Mouse (Mus musculus) kidney, postnatal 25 days (tissue): ENCODE data around the gene Gatad2a.
"Not testable (repeated sequence)": the region's sequence is repeated elsewhere in the genome, so short reads cannot be mapped to it uniquely, and the experiment has no call there.

ENCODE experiments used
- DNase-seq, 2 experiments: peaks; one replicate each; pipeline ENCODE4 v3.0.0; 2021; ENCODE audit warnings: mixed read lengths in 2 of 2

The Gatad2a gene

DNA sequence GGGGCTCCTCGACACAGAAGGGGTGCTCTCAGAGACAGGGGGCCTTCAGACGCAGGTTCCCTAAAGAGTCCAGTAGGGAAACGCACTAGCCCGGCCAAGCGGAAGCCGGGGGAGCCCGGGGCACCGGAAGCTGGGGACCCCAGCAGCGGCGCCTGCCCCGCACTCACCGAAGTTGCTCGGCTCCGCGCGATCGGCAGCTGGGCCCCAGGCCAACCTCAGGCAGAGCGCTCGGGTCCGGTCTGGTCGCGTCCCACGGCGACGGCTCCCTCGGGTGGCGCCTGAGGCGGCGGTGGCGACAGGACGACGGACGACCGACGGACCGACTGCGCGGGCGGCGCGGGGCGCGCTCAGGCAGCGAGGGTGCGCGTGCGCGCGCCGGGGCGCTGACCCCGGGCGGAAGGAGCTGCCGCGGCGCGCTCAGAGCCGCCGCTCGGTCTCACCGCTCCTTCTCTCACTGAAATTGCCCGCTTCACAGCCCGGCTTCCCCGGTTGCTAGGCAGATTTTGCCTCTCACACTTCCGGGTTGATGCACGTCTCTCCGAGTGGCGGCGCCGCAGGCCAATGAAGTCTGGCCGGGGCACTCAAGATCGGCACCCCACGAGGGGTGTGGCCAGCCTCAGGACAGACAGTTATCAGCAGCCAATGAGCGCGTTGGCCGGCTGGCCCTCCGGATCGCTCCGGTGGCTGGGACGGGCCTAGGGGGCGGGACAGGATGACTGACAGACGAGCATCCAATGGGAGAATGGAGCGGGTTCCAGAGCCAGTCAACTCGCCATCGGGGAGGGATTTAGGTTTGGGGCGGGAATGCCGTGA is at the start of gene Gatad2a:
TSS of gene Gatad2a (minus strand) at position 609 of the 813 bp plus-strand sequence.
- peak; percentile 99 to 100 for DNase-seq

DNA sequence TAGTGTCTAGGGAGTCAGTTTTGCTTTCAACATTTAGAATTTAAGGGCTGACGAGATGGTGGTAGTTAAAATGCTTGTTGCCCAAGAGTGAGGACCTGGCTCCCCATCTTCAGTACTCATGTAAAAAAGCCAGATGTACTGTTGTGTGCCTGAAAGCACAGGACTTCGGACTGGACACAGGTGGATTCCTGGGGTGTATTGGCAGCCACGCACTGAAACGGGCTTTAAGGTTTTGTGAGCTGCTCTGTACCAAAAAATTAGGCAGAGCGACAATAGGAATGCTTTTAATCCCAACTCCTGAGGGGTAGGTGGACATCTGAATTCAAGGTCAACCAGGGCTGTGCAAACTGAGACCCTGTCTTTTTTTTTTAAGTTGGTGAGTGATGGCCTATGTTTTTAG is 47.8 kb upstream of the Gatad2a start:
- DNase-seq, result no peak

DNA sequence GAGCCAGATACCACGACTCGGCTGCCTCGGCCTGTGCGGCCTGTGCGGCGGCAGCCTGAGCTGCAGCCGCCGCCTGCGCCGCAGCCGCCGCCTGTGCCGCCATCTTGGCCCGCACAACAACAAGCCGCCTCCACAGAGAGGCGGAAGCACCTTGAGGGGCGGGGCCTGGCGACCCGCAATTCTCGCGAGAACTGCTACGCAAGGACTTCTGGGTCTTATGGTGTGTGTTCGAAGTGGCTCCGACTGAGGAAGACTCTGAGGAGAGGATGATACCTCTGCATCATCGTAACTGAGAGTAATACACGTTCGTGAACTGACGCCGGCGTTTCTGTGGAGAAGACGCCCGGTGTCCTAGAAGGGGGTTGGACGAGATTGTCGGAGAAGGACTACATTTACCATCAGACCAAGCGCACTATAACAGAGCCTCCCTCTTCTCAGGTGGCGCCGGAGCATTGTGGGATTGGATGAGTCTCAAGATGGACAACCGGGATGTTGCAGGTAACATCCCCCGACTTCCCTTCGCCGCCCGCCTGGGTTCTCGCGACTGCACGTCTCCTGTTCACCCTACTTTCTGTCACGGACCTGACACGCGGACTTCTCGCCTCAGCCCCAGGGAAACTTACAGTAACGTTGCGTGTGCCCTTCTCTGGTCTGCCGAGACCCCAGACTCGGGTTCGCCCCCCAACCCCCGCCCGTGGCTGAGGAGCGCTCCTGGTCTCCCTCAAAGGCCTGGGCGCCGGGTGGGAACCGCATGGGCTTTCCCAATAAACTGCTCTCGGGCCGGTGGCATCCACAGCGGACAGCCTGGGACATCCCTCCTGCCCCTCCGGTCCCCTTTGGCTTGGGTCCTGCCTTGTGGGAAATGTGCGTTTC is 46.6 kb upstream of the Gatad2a start, which contains the start of the genes Mau2 and Sugp1:
TSS of gene Mau2 (minus strand) at position 152 of the 873 bp plus-strand sequence.
TSS of gene Sugp1 (plus strand) at position 231 of the 873 bp plus-strand sequence.
- DNase-seq, result peak; percentile 96 to 97

DNA sequence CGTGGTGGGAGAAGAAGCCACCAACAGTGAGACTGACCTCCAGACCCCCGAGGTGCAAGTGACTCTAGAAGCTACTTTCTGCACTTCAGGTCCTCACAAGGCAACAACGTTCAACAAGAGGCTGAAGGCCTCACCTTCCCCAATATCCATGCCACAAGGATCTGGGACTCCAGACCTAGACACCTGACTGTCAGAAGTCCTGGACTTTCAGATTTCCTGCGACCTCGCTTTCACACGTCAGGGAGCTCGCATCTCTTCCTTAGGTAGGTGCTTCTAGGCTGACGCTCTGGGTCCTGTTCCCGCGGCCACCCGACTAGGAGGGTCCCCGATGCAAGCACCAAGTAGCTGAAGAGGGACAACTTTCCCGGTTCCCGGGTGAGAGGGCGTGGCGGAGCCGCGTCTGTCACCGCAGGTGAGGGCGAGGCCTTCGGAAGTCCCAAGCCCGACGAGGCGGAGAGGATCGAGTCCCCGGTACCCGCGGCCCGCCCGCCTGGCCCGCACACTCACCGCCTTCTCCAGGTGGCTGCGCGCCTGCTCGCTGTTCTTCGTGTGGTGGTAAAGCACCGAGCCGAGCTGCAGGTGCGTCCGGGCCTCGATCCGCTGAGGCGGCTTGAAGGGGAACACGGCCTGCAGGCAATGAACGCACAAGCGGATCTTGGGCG is 45.8 kb upstream of the Gatad2a start:
- peak; percentile 24 to 72 for DNase-seq

DNA sequence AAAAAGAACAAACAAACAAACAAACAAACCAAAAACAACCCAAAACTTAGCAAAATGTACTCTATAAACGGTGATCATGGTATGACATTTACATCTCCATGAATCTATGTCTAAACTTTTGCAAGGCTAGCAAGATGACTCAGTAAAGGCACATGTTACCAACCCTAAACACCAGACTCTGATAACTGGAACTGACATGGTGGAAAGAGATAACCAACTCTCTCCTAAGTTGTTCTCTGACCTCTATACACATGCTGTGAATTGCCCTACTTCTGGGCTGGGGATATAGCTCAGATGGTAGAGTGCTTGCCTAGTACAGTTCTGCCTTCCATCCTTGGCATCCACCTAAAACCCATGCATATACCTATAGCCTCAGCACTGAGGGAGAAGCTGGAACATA is 41.8 kb upstream of the Gatad2a start:
- DNase-seq, result no peak

DNA sequence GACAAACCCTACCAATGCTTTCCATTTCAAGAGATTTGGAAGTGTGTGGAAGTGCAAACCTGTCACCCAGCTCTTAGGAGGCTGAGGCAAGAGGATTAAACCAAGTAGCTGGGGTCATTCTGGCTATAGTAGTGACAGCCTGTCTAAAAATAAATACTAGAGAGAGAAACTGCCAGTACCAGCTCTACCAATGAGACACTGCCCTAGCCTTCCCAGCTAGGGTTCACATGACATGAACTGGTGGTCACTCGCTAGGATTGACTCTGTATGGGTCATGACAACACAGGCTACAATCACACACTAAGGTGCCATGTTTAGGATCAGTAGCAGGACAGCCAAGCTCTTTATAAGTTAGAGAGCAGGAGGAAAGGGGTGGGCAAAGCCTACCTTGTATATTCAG is 34.1 kb upstream of the Gatad2a start:
- no peak for DNase-seq

DNA sequence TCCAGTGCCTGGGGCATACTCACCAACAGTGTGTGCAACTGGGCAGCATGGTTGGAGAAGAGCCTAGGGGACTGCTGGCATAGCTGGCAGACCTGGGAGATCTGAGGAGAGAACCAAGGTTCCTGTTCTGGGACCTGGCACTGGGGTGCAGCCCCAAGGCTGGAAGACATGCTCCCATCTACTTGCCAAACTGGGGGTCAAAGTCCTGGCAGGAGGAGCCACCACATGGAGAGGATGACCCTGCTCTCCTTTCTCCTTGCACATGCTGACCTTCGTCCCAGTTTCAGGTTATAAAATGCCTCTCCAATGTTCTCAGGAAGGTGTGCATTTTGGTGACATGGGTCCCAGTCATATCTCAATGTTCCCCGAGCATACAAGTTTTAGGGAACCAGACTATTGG is 30.0 kb upstream of the Gatad2a start:
- DNase-seq, result peak; percentile 71 to 90

DNA sequence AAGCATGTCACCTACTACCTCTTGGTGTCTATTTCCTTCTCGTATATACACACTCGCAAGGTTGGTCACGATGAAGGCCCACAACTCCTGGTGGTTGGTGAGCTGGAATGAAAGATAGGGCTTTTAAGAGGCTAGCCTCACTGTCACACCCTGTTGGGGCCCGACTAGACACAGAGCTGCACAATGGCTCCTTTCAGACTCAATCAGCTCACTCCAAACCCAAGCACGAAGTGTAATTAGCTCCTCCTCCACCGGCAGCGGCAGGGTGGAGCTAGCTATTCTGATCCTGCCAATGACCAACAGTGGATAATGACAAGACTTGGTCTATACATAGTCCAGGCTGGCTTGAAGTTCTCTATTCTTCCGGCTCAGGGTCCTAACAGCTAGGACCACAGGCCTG is 27.4 kb upstream of the Gatad2a start:
- DNase-seq, result no peak

DNA sequence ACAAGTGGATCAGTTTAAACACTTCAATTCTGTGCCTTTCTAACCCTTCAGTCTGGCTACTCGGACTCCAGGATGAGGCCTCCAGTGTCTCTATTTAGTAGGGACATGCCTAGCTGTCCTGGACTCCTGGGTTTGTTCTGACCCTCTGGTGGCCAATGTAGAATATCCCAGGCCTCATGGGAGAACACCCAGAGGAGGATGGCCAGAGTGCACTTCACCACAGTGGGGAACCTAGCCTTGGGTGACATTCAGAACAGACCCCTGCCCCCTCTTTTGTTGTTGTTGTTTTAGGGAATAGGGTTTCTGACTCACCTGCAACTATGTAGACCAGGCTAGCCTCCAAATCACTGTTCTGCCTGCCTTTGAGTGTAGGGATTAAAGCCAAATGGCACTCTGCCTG is 18.8 kb upstream of the Gatad2a start:
- no peak for DNase-seq

DNA sequence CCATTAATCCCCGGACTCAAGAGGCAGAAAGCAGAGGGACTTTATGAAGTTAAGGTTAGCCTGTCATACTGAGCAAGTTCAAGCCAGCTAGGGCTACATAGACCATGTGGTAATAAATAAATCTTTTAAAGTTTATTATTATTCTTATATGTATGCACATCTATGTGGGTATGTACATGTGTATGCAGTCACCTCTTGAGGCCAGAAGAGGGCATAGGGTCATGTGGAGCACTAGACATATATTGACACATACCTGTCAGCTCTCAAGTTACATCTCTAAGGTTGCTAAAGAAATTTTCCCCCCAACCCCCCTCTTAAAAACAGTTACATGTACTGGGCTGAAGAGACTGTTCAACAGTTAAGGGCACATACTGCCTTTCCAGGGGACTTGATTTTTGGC is 16.6 kb upstream of the Gatad2a start:
- no peak for DNase-seq

DNA sequence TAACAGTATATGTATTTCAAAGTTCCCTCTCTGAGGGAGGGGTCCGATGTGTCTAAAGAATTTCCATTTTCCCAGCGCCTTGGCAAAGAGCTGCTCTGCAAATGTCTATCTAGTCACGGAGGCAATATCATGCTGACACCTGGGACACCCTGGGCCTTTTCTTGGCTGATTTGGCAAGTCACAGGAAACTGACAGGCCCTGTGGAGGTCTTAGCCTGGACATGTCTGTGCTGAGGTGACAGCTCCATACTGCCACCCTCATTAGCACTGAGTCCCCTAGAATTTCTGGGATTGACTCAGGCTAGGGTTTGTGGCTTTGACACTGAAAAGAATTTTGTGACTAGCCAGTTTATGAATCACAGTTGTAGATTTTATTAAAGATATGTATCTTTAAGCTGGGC is 16.2 kb upstream of the Gatad2a start:
- no peak for DNase-seq

DNA sequence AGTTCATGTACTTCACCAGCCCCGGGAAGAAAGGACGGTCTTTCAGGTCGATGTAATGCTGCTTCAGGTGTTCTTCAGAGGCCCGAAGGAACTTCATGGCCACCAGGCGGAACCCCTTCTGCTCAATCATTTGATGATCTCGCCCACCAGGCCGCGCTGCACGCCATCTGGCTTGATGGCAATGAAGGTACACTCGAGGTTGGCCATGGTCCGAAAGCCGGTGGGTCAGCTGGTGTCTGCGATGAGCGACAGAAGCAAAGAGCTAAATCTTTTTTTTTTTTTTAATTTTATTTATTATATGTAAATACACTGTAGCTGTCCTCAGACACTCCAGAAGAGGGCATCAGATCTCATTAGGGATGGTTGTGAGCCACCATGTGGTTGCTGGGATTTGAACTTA is 14.6 kb upstream of the Gatad2a start:
- not testable (repeated sequence) for DNase-seq

DNA sequence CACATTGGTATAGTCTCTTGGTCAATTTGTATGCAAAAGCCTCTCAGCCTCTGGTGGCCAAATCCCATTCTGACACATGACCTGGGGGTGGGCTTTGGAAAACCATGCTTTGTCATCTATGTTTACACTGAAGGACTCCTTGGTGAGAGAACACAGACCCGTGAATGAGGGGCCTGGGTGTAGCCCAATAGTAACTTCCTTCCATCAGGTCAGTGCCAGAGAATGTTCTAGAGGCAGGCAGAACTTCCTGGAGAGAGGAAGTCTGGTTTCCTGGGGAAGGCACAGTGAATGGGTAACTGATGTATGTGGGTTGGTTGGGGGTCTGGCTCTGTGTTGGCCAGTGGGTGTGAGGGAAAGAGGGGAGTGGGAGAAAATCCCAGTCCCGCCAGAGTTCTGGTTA is 9.0 kb upstream of the Gatad2a start:
- peak; percentile 31 to 62 for DNase-seq

DNA sequence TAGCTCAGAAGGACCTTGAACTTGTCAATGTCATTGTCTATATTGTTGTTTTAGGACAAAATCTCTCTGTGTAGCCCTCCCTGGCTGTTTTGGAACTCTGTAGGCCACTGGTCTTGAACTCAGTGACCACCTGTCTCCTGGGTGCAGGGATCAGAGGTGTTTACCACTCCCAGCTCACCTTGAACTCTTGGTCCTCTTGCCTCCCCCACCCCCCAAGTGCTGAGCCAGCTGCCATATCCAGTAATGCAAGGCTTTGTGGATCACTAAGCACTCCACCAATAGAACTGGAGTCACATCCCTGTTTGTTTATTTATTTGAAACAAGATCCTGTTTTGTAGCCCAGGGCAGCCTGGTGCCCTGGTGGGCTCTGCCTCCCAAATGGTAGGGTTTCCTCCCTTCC is 8.2 kb upstream of the Gatad2a start:
- DNase-seq, result peak in 1 of 2 experiments; percentile 52

DNA sequence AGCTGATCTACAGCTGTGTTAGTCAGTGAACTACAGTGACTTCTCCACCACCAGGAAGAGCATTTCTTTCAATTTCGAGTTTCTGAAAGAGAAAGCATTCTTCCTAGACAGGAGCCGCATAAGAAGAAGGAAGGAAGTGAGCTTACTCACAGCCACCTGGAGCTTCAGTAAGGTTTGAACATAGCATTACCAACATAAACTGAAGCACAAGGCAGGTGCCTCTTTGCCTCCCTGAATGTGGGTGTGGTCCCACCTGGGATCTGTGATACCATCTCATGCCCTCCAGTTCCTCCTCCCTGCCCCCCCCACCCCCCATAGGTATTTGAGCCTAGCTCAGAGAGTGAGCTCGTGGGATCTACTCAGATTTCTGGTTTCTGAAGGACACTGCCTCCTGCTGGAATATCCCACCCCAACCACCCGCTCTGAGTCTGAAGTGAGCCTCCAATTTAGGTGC is 7.0 kb upstream of the Gatad2a start:
- DNase-seq, result no peak

DNA sequence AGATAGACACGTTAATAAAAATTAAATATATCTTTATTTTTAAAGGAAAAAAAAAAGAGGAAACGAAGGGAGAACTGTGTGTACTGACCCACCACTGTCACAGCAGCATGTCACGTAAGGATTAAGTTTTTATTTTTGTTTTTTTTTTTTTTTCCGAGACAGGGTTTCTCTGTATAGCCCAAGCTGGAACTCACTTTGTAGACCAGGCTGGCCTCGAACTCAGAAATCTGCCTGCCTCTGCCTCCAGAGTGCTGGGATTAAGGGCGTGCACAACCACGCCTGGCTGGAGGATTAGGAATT is 5.7 kb upstream of the Gatad2a start:
- DNase-seq, result not testable (repeated sequence)

DNA sequence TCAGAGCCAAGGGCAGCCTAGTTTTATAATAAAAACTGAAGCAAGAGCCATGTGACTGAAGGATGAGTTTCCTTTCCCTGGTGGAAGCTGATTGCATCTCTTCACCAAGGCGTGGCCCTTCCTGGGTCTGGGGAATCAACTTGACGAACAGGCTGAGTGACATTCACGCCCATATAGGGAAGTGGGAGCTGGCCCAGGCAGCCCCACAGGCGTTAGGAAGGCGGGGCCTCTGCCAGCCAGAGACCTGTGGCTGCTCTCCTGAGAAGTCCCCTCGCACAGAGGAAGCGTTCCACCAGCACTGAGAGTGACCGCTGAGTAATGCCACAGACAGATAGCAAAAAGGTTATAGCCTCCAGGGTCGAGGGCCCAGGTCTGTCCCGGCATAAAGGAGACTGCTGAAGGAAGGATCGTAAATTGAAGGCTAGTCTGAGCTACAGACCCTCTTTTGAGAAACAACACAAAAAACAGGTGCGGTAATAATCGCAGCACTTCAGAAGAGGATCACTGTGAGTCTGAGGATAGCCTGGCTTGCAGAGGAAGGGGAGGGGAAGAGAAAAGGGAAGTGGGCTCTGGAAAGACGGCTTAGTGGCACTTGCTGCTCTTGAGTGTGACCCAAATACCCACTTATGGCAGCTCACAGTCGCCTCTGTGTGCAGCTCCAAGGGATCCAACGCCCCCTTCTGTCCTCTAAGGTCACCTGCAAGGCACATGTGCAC is 5.2 kb upstream of the Gatad2a start:
- DNase-seq, result peak; percentile 66 to 83

DNA sequence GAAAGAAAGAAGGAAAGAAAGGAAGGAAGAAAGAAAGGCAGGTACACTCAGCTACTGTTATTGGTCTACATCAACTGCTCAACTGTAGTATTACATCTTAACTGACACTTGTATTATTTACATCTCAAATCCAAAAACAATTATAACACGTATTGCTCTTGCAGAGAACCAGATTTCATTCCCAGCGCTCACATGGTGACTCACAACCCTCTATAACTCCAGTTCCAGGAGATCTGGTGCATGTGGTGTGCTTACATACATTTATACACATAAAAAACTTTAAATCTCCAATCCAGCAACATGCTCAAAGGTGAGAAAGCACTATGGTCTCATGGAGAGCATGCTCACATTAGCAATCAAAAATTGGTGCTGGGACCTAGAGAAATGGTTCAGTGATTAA is 4.0 kb upstream of the Gatad2a start:
- no peak for DNase-seq

DNA sequence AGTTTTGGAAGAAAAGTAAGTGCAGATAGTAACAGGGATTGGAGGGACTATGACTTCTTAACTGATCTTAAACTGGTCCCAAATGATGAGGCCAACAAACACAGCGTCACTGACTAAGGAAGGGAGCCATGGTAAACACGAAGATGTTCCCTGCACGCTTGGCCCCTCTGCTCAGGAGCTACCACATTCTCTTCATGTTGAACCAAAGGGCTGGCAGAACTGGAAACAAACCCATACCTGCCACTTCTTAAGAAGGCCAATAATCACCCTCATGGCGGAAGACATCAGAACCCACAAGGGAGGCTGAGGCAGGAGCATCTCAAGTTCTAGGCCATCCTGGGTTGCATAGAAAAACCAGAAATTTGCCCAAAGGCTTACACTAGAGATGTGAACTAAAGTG is 3.1 kb upstream of the Gatad2a start:
- DNase-seq, result no peak

DNA sequence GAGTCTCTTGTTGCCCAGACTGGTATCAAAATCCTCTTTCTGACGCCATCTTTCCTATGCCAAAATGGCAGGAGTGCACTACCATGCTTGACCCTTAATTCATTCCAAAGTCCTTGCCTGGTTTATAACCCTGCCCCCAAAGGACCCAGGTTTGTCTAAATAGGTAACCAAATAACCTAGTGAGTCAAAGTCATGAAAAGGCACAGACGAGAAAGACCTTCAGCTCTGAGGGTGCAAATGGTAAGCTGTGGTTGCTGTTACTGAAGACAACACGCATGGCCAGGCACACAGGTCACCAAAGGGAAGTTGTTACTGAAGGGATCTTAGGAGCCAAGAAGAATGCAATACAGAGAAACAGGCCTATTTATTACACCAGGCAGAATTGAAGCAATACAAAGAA is 2.5 kb upstream of the Gatad2a start:
- DNase-seq, result peak; percentile 41 to 68

DNA sequence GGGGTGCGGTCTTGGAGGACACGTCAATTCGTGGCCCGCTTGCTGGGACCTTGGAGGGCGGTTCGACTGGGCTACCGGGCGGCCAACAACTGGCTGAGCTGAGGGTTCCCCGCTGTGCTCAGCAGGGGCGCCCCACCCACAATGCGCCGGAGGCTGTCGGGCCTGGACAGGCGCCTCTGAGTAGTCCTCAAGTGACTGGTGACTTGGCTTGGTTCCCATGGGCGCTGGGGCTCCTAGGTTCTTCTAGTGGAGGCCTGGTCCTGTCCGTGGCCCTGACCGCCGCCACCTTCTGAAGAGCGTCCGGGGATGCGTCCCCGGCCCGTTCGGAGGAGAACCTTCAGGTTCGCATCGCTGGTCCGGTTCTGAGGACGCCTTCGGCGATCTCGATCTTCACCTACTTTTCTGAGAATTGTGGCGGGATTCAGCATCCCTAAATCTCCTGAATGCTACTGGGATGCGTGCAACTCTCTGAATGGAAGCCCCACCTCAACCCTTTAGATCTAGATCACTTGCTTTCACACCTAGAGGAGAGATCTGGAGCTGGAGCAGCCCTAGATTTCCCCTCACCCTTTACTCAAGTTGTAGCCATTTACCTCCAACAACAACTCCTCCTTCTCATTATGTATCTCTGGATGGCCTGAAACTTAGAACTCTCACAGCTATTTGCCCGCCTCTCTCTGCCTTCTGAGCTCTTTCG is 553 bp upstream of the Gatad2a start:
- no peak for DNase-seq

DNA sequence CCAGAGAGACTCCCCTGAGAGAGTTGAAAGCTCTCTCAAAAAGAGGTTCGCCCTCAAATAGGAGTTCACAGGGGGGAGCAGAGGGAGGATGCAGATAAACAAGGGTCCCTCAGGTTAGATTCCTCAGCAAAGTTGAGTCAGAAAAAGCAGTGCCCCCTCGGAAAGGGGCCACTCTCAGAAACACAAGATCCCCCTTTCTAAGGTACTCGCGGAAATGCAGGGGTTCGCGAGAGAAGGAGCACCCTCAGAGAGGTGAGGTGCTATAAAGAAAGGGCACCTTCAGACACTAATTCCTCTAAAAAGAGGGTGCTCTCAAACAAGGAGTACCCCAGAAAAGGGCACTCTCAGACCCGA is 785 bp downstream of the Gatad2a start:
- DNase-seq, result no peak
